Mouse (Mus musculus) embryonic facial prominence, embryonic 11.5 days (tissue): ENCODE results near the gene Zfp27. TPM values are rescaled to one million over a fixed set of nuclear protein-coding genes. Genes with fewer than 3 reads are reported as not detected.
A peak's percentile ranks its signal among the peaks of the same experiment; 100 is the strongest.

ENCODE experiments used
- ATAC-seq: fragments of 200-750 bp; cut with Nextera tagmentation; replicated peaks from 2 replicates; pipeline ENCODE4 v1.8.0; 2017; ENCODE audit warnings: low read depth; ENCODE audit not compliant: insufficient number of reproducible peaks, low FRiP score, low TSS enrichment
- DNase-seq: peaks from one replicate; pipeline ENCODE4 v3.0.0-alpha.2; 2015; ENCODE audit warnings: low spot score
- H3K27ac ChIP-seq: fragments of 300-500 bp; sonication (generic); replicated peaks from 2 replicates; pipeline ENCODE4 v1.5.1; 2014; ENCODE audit warnings: mild to moderate bottlenecking, low read depth, low read length, control low read depth
- H3K27me3 ChIP-seq: fragments of 300-500 bp; sonication (generic); 2 replicates; pipeline ENCODE4 v1.6.1; 2014; ENCODE audit warnings: mild to moderate bottlenecking, low read length, moderate library complexity, mixed read lengths; ENCODE audit not compliant: control insufficient read depth, insufficient read depth
- H3K36me3 ChIP-seq: fragments of 300-500 bp; sonication (generic); replicated peaks from 2 replicates; pipeline ENCODE4 v1.6.1; 2014; ENCODE audit warnings: low read depth, mild to moderate bottlenecking, low read length, moderate library complexity, mixed read lengths; ENCODE audit not compliant: control insufficient read depth, insufficient read depth
- H3K4me1 ChIP-seq: fragments of 300-500 bp; sonication (generic); 2 replicates; pipeline ENCODE4 v1.6.1; 2014; ENCODE audit warnings: low read length, mixed read lengths; ENCODE audit not compliant: control insufficient read depth, insufficient read depth
- H3K4me2 ChIP-seq: fragments of 300-500 bp; sonication (generic); 2 replicates; pipeline ENCODE4 v1.6.1; 2014; ENCODE audit warnings: low read depth, mild to moderate bottlenecking, control low read depth, low read length, moderate library complexity
- H3K4me3 ChIP-seq: fragments of 300-500 bp; sonication (generic); 2 replicates; pipeline ENCODE4 v1.5.1; 2014; ENCODE audit warnings: low read depth, low read length, control low read depth
- H3K9ac ChIP-seq: fragments of 300-500 bp; sonication (generic); replicated peaks from 2 replicates; pipeline ENCODE4 v1.6.1; 2014; ENCODE audit warnings: mild to moderate bottlenecking, control low read depth, low read length
- H3K9me3 ChIP-seq: fragments of 300-500 bp; sonication (generic); replicated peaks from 2 replicates; pipeline ENCODE4 v1.6.1; 2016; ENCODE audit warnings: mild to moderate bottlenecking, low read length, inconsistent platforms, mixed read lengths; ENCODE audit not compliant: control insufficient read depth
- WGBS: fragments of 180-500 bp; shearing (Covaris S2); extraction: QIAGEN DNeasy Blood & Tissue Kit; methylation state at CpG from one replicate; pipeline ENCODE4 v1.1.7; 2014; 5-methylcytosine and 5-hydroxymethylcytosine counted together
- polyA plus RNA-seq: library from polyadenylated mRNA; unstranded; fragments of >200 nt; fragmentation: Nextera tagmentation; extraction: Ambion mirVana; gene quantifications from 2 replicates; pipeline ENCODE4 v1.2.1, GENCODE M21; 2014

Zfp27 gene
- polyA plus RNA-seq, 1 experiment from 2014 or later: 14.8 TPM

DNA sequence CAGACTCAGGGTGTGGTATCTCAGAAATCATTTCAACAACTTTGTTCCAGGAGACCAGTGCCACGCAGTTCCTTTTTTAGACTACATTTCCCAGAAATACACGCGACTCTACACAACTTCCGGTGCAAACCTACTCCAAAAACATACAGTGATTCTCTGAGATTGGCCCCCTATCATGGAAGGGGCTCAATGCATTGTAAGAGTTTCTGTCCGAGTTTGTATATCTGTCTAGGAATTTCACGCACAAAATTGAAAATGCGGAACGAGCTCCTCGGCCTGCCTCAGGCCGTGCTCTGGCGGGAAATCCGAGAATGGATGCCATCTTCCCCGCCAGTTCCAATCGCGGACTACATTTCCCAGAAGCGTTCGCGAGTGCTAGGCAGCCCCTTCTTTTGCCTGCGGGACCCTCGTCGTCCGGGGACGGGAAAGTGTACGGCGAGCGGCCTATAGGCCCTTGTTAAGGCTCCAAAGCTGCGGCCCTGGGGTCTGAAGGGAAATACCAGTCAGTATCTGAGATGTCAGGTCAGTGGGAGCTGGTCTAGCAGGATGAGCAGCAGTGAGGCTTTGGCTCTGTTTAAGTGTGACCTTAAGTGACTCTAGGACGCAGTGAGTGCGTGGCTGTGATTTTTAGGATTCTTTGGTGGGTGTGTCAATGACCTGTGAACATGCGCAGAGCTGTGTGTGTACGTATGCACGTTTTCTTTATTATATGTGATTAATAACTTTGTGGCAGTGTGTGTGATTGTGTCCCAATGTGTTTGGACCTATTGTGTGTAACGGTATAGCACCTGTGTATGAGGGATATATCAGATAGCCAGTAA lies 2.0 kb upstream of the Zfp27 start, which contains the start of gene Zfp383:
Zfp383 (plus strand) TSS at position 94 of the 821 bp plus-strand sequence.
- peak within 1 kb of the TSS; percentile 4; the same call in 1 of the 2 replicates for H3K27ac ChIP-seq
- ATAC-seq: peak; percentile 81
- H3K9ac ChIP-seq: peak within 1 kb of the TSS; percentile 73
- H3K9me3 ChIP-seq: no peaks in the 10 kb centered on the region
- no peaks in the 10 kb centered on the region; the same call in 1 of the 2 replicates for H3K4me1 ChIP-seq
- peak within 1 kb of the TSS; percentile 54 for H3K4me3 ChIP-seq
- DNase-seq: peak; percentile 96
- H3K27me3 ChIP-seq: no peaks in the 10 kb centered on the region
- peaks cover 1% of the 10 kb centered on the region for H3K36me3 ChIP-seq
- WGBS: under 1% methylated on average over 33 of the region's 33 CpGs
- H3K4me2 ChIP-seq: peak within 1 kb of the TSS; percentile 58

- H3K4me2 ChIP-seq: no peak overlapping the region; the same call in 1 of the 2 replicates
- 89% methylated on average over 5 of the region's 5 CpGs for WGBS
Observed at GRCm38 (mm10) chr7:29907206-29907605, 834 bp upstream of the Zfp27 start.

DNA sequence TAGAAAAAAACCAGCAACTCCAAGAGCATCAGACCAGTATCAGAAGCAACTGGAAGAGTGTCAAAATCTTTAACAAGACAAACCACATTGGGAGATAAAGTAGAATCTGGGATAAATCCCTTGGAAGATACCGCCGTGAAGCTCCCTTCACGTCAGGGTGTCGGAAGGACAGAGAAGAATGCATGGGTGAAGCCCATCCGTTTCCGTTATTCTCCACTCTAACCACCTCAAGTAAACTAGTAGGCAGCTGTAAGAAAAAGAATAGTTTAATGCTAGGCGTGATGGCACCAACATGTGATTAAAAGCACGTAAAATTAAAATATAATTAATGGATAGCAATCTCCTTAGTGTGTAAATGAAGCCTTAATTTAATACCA lies 298 bp upstream of the Zfp27 start:
- Histone ChIP-seq H3K9me3 (no peaks in the 10 kb centered on the region), H3K4me1 (no peaks in the 10 kb centered on the region; the same call in 1 of the 2 replicates), H3K4me3 (peak overlapping the region; percentile 50), H3K4me2 (peak overlapping the region; percentile 62), H3K36me3 (no peaks in the 10 kb centered on the region; the same call in 1 of the 2 replicates), H3K9ac (peak overlapping the region; percentile 35), H3K27ac (peak overlapping the region; percentile 88; the same call in 1 of the 2 replicates), H3K27me3 (no peaks in the 10 kb centered on the region)
- 31% methylated on average over 8 of the region's 8 CpGs for WGBS
- no peak for DNase-seq
- no peak for ATAC-seq

More at GRCm38 (mm10) chr7:29907206-29907605, 834 bp upstream of the Zfp27 start:
- DNase-seq: no peak
- no peak for ATAC-seq
- H3K4me1 ChIP-seq: no peaks in the 10 kb centered on the region; the same call in 1 of the 2 replicates
- no peaks in the 10 kb centered on the region for H3K27me3 ChIP-seq
- H3K36me3 ChIP-seq: no peaks in the 10 kb centered on the region; the same call in 1 of the 2 replicates
- no peaks in the 10 kb centered on the region for H3K9me3 ChIP-seq
- H3K9ac ChIP-seq: no peak overlapping the region; the same call in 1 of the 2 replicates
- no peak overlapping the region for H3K4me3 ChIP-seq
- no peak overlapping the region for H3K27ac ChIP-seq

- ATAC-seq (no peak), DNase-seq (no peak)
- no peak overlapping the region for H3K4me3 ChIP-seq
- H3K27me3 ChIP-seq: no peaks in the 10 kb centered on the region
- H3K4me1 ChIP-seq: no peaks in the 10 kb centered on the region; the same call in 1 of the 2 replicates
- H3K4me2 ChIP-seq: no peak overlapping the region
- no peak overlapping the region for H3K9ac ChIP-seq
- peaks cover 5% of the 10 kb centered on the region for H3K36me3 ChIP-seq
- H3K9me3 ChIP-seq: no peaks in the 10 kb centered on the region
- 93% methylated on average over 4 of the region's 4 CpGs for WGBS
- no peak overlapping the region for H3K27ac ChIP-seq
Observed at GRCm38 (mm10) chr7:29904101-29904500, 2.3 kb downstream of the Zfp27 start.

DNA sequence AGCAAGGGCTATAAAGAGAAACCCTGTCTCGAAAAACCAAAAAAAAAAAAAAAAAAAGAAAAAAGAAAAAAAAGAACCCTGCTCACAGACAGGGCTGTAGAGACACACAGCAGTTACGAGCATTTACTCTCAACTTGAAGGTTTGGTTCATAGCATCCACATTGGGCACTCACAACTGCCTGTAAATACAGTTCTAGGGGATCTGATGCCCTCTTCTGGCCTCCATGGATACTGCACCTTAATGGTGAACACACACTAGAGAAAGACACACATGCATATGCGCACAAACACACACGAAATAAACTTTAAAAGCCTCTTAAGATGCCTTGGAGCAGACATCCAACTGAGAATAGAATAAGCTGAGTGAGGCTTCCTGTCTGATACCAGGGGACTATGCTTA lies 8.0 kb downstream of the Zfp27 start:
- 91% methylated on average over 4 of the region's 4 CpGs for WGBS
- Histone ChIP-seq H3K4me2 (no peak overlapping the region), H3K9ac (no peak overlapping the region), H3K27me3 (no peaks in the 10 kb centered on the region), H3K4me3 (no peak overlapping the region), H3K36me3 (peaks cover 40% of the 10 kb centered on the region), H3K4me1 (no peaks in the 10 kb centered on the region), H3K9me3 (peaks cover 17% of the 10 kb centered on the region), H3K27ac (no peak overlapping the region)
- no peak for DNase-seq
- ATAC-seq: no peak

DNA sequence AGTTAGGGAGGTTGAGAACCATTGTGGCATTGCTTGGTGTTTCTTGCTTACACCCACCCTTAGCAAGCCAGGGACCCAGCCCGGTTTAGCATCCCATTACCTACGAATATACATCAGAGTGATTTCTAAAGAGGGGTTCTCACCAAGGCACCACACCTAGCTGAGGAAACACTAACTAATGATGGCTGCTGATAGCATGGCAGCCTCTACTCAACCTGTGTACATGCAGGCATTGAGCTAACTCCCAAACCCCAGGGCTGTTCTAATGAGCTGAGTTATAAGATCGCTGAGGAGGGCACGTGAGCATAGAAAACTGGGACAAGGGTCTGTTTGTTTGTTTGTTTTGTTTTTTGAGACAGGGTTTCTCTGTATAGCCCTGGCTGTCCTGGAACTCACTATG lies 13.6 kb downstream of the Zfp27 start:
- DNase-seq: no peak
- no peak for ATAC-seq
- H3K4me2 ChIP-seq: no peak overlapping the region
- WGBS: 95% methylated on average over 4 of the region's 4 CpGs
- H3K9ac ChIP-seq: no peak overlapping the region
- H3K9me3 ChIP-seq: peaks cover 19% of the 10 kb centered on the region
- no peak overlapping the region for H3K27ac ChIP-seq
- no peaks in the 10 kb centered on the region for H3K4me1 ChIP-seq
- H3K36me3 ChIP-seq: peaks cover 40% of the 10 kb centered on the region
- H3K4me3 ChIP-seq: no peak overlapping the region
- H3K27me3 ChIP-seq: no peaks in the 10 kb centered on the region

GRCm38 (mm10) chr7:29890501-29890900 lies 15.9 kb downstream of the Zfp27 start:
- WGBS: 92% methylated on average over 7 of the region's 7 CpGs
- H3K9ac ChIP-seq: no peak overlapping the region
- H3K27me3 ChIP-seq: no peaks in the 10 kb centered on the region
- DNase-seq: no peak
- H3K27ac ChIP-seq: no peak overlapping the region
- no peak overlapping the region for H3K4me2 ChIP-seq
- peaks cover 24% of the 10 kb centered on the region for H3K9me3 ChIP-seq
- no peak overlapping the region for H3K4me3 ChIP-seq
- ATAC-seq: no peak
- H3K4me1 ChIP-seq: no peaks in the 10 kb centered on the region
- H3K36me3 ChIP-seq: peaks cover 33% of the 10 kb centered on the region

DNA sequence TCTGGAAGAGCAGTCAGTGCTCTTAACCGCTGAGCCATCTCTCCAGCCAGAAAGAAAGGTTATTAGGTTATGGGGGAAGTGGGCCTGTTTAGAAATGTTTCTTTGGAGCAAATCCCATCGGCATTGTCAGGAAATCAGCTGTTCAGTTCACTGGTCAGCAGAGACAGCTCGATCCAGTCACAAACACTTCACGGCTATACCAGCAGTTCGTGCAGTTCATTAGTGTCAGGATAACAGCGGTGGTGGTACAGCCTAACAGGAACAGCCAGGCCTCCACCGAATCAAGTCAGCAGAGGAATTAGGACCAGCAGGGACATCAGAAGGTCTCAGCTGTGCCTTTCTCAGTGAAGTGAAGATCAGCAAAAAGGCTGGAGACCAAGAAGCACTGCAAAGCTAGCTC lies 25.5 kb downstream of the Zfp27 start:
- Histone ChIP-seq H3K4me3 (no peak overlapping the region), H3K9ac (no peak overlapping the region), H3K36me3 (no peaks in the 10 kb centered on the region), H3K4me2 (no peak overlapping the region), H3K27me3 (no peaks in the 10 kb centered on the region), H3K4me1 (no peaks in the 10 kb centered on the region), H3K27ac (no peak overlapping the region), H3K9me3 (no peaks in the 10 kb centered on the region)
- no peak for ATAC-seq
- no peak for DNase-seq
- WGBS: 93% methylated on average over 7 of the region's 7 CpGs
